Mouse (Mus musculus) MEL (cell line): ENCODE data around the gene Slc3a2. TPM values are rescaled to one million over a fixed set of nuclear protein-coding genes. Genes with fewer than 3 reads are reported as not detected.
A peak's percentile ranks its signal among the peaks of the same experiment; 100 is the strongest.
"Not testable (repeated sequence)": the region's sequence is repeated elsewhere in the genome, so short reads cannot be mapped to it uniquely, and the experiment has no call there.

Source experiments
- DNase-seq: peaks from one replicate; pipeline ENCODE4 v3.0.0; 2011; ENCODE audit warnings: low read depth, low spot score
- H3K27ac ChIP-seq: 2 replicates; pipeline ENCODE4 v1.5.1; 2012; ENCODE audit warnings: low read depth, mild to moderate bottlenecking, control low read depth, low read length, moderate library complexity; ENCODE audit not compliant: control insufficient read depth
- H3K27me3 ChIP-seq, 2 experiments: fragments of 150-350 bp in 1 of 2; sonication (generic) in 1 of 2; 2 replicates each; pipeline ENCODE4 v1.6.1; 2012; ENCODE audit warnings: low read length in 2 of 2, mild to moderate bottlenecking in 2 of 2, improper control_type of control experiment in 1 of 2, moderate library complexity in 1 of 2; ENCODE audit not compliant: insufficient read depth in 2 of 2, control insufficient read depth in 1 of 2
- H3K36me3 ChIP-seq, 2 experiments: 2 replicates each; pipeline ENCODE4 v1.6.1; 2012 to 2014; ENCODE audit warnings: low read length in 2 of 2, improper control_type of control experiment in 1 of 2, inconsistent platforms in 1 of 2, mild to moderate bottlenecking in 1 of 2; ENCODE audit not compliant: insufficient read depth in 2 of 2, control insufficient read depth in 1 of 2
- H3K4me1 ChIP-seq, 2 experiments: fragments of 150-350 bp in 1 of 2; sonication (generic) in 1 of 2; 2 replicates each; pipeline ENCODE4 v1.6.1; 2012; ENCODE audit warnings: low read length in 2 of 2, improper control_type of control experiment in 1 of 2, mild to moderate bottlenecking in 1 of 2; ENCODE audit not compliant: insufficient read depth in 2 of 2, control insufficient read depth in 1 of 2
- H3K4me3 ChIP-seq, 2 experiments: fragments of 150-350 bp in 1 of 2; sonication (generic) in 1 of 2; 2 replicates each; pipeline ENCODE4 v1.5.1; 2012; ENCODE audit warnings: low read depth in 2 of 2, low read length in 2 of 2, mild to moderate bottlenecking in 2 of 2, moderate library complexity in 2 of 2, control low read depth in 1 of 2, improper control_type of control experiment in 1 of 2; ENCODE audit not compliant: control insufficient read depth in 1 of 2, insufficient read depth in 1 of 2
- H3K79me2 ChIP-seq: 2 replicates; pipeline ENCODE4 v1.6.1; 2012; ENCODE audit warnings: mild to moderate bottlenecking, low read length, moderate library complexity; ENCODE audit not compliant: control insufficient read depth, poor library complexity, insufficient read depth
- H3K9ac ChIP-seq: 2 replicates; pipeline ENCODE4 v1.6.1; 2012; ENCODE audit warnings: low read depth, mild to moderate bottlenecking, control low read depth, low read length, moderate library complexity; ENCODE audit not compliant: control insufficient read depth, poor library complexity, severe bottlenecking
- H3K9me3 ChIP-seq: fragments of 150-350 bp; sonication (generic); replicated peaks from 2 replicates; pipeline ENCODE4 v1.6.1; 2012; ENCODE audit warnings: mild to moderate bottlenecking, low read length, improper control_type of control experiment, moderate library complexity; ENCODE audit not compliant: insufficient read depth
- BHLHE40 ChIP-seq: IDR thresholded peaks from 2 replicates; pipeline ENCODE4 v1.6.1; 2012; ENCODE audit warnings: low read depth, mild to moderate bottlenecking, inconsistent platforms, low read length, improper control_type of control experiment, borderline replicate concordance
- CHD1 ChIP-seq: IDR thresholded peaks from 2 replicates; pipeline ENCODE4 v1.6.1; 2012; ENCODE audit warnings: low read depth, mild to moderate bottlenecking, inconsistent platforms, low read length, improper control_type of control experiment
- CHD2 ChIP-seq: IDR thresholded peaks from 2 replicates; pipeline ENCODE4 v1.6.1; 2011; ENCODE audit warnings: low read length, improper control_type of control experiment
- CTCF ChIP-seq, 3 experiments: IDR thresholded peaks in 2 of 3; conservative IDR thresholded peaks in 1 of 3; 2 replicates each; pipeline ENCODE4 v1.5.1; 2011 to 2012; ENCODE audit warnings: low read length in 3 of 3, low read depth in 2 of 3, mild to moderate bottlenecking in 2 of 3, improper control_type of control experiment in 1 of 3, inconsistent platforms in 1 of 3, mixed read lengths in 1 of 3, moderate library complexity in 1 of 3; ENCODE audit not compliant: control insufficient read depth in 1 of 3, insufficient read depth in 1 of 3, poor library complexity in 1 of 3, severe bottlenecking in 1 of 3
- EP300 ChIP-seq, 2 experiments: IDR thresholded peaks; 2 replicates each; pipeline ENCODE4 v1.6.1; 2011; ENCODE audit warnings: improper control_type of control experiment in 2 of 2, low read length in 2 of 2, low read depth in 1 of 2, mild to moderate bottlenecking in 1 of 2
- GATA1 ChIP-seq: IDR thresholded peaks from 2 replicates; pipeline ENCODE4 v1.6.1; 2011; ENCODE audit warnings: low read depth, low read length, improper control_type of control experiment
- MAFK ChIP-seq: IDR thresholded peaks from 2 replicates; pipeline ENCODE4 v1.6.1; 2011; ENCODE audit warnings: low read depth, mild to moderate bottlenecking, low read length, improper control_type of control experiment, borderline replicate concordance
- MAX ChIP-seq: IDR thresholded peaks from 2 replicates; pipeline ENCODE4 v1.6.1; 2011; ENCODE audit warnings: low read length, improper control_type of control experiment
- MYC ChIP-seq: IDR thresholded peaks from 2 replicates; pipeline ENCODE4 v1.6.1; 2011; ENCODE audit warnings: low read depth, mild to moderate bottlenecking, low read length, improper control_type of control experiment, moderate library complexity
- NELFE ChIP-seq: IDR thresholded peaks from 2 replicates; pipeline ENCODE4 v1.6.1; 2011; ENCODE audit warnings: low read depth, low read length, improper control_type of control experiment
- POLR2AphosphoS2 ChIP-seq: IDR thresholded peaks from 2 replicates; pipeline ENCODE4 v1.6.1; 2011; ENCODE audit warnings: low read length, improper control_type of control experiment
- SIN3A ChIP-seq: IDR thresholded peaks from 2 replicates; pipeline ENCODE4 v1.6.1; 2012; ENCODE audit warnings: low read length, improper control_type of control experiment, inconsistent platforms
- SMC3 ChIP-seq: IDR thresholded peaks from 2 replicates; pipeline ENCODE4 v1.6.1; 2011; ENCODE audit warnings: low read depth, low read length, improper control_type of control experiment
- TAL1 ChIP-seq: IDR thresholded peaks from 2 replicates; pipeline ENCODE4 v1.6.1; 2012; ENCODE audit warnings: mild to moderate bottlenecking, inconsistent platforms, low read length, moderate library complexity, mixed read lengths
- TBP ChIP-seq: IDR thresholded peaks from 2 replicates; pipeline ENCODE4 v1.8.0; 2011; ENCODE audit warnings: low read depth, low read length, improper control_type of control experiment
- USF1 ChIP-seq: IDR thresholded peaks from 2 replicates; pipeline ENCODE4 v1.6.1; 2014; ENCODE audit warnings: low read depth, mild to moderate bottlenecking, inconsistent platforms, low read length, improper control_type of control experiment, moderate library complexity
- ZC3H11A ChIP-seq: IDR thresholded peaks from 2 replicates; pipeline ENCODE4 v1.6.1; 2012; ENCODE audit warnings: low read depth, mild to moderate bottlenecking, inconsistent platforms, low read length, improper control_type of control experiment
- ZNF384 ChIP-seq: IDR thresholded peaks from 2 replicates; pipeline ENCODE4 v1.6.1; 2012; ENCODE audit warnings: low read depth, mild to moderate bottlenecking, inconsistent platforms, low read length, improper control_type of control experiment
- polyA plus RNA-seq, 2 experiments: library from polyadenylated mRNA; stranded (reverse) in 1 of 2; unstranded in 1 of 2; fragments of >175 nt in 1 of 2; fragments of >200 nt in 1 of 2; gene quantifications; 2 replicates each; pipeline versions ENCODE4 v1.2.1 to v1.2.4; 2012; ENCODE audit warnings: low replicate concordance in 2 of 2, low read depth in 1 of 2; ENCODE audit not compliant: insufficient read length in 2 of 2, insufficient read depth in 1 of 2, missing spikeins in 1 of 2
- total RNA-seq: library from RNA; depleted of rRNA; stranded (reverse); fragments of 300-350 nt; gene quantifications from 2 replicates; pipeline ENCODE4 v1.2.3, GENCODE M21; 2012

The Slc3a2 gene
- total and polyA plus RNA-seq, 3 experiments = 164 to 670 (median 428) TPM

- TF ChIP-seq ZNF384 (no peak), SIN3A (no peak), BHLHE40 (no peak), TAL1 (no peak), MAFK (no peak), CHD1 (no peak), MAX (0 out of 2 replicates have a peak, but pooled peaks have one; percentile 27), POLR2AphosphoS2 (no peak), ZC3H11A (no peak), GATA1 (no peak), CHD2 (no peak), USF1 (peak; percentile 37; the same call in 1 of the 2 replicates)
Measured at GRCm38 (mm10) chr19:8722021-8722420, 1.1 kb downstream of the Slc3a2 start (continued).

GRCm38 (mm10) chr19:8721378-8721777, 1.8 kb downstream of the Slc3a2 start:
- TF ChIP-seq USF1 = no peak
- no peak for TF ChIP-seq MYC
- no peak for TF ChIP-seq EP300 (IDR thresholded peaks at IDR 0.05; ENCODE audit: low read depth in 1 of 2, low read length in 2 of 2)
- no peak for TF ChIP-seq TAL1
- no peak for TF ChIP-seq NELFE
- DNase-seq = no peak
- H3K79me2 ChIP-seq = peaks cover 36% of the 10 kb centered on the region
- H3K9ac ChIP-seq = peak overlapping the region; percentile 16
- no peak overlapping the region for H3K27ac ChIP-seq
- peaks cover 0 to 12% of the 10 kb centered on the region in 2 experiments; a peak in 1 of 4 replicates for H3K4me1 ChIP-seq
- 0 out of 4 replicates have a peak overlapping the region, but pooled peaks of 1 of the 2 experiments have one; percentile 60 for H3K4me3 ChIP-seq
- H3K36me3 ChIP-seq = peaks cover 18 to 22% of the 10 kb centered on the region in 2 experiments
- H3K9me3 ChIP-seq = no peaks in the 10 kb centered on the region
- H3K27me3 ChIP-seq = no peaks in the 10 kb centered on the region

- not testable (repeated sequence) for H3K4me3 ChIP-seq, H3K27ac ChIP-seq, H3K9me3 ChIP-seq, H3K27me3 ChIP-seq, H3K9ac ChIP-seq, DNase-seq
- TF ChIP-seq MYC = 0 out of 2 replicates have a peak, but pooled peaks have one; percentile 54
- TF ChIP-seq ZNF384 = 0 out of 2 replicates have a peak, but pooled peaks have one; percentile 24
- TF ChIP-seq TBP = 0 out of 2 replicates have a peak, but pooled peaks have one; percentile 50
- peak; percentile 39; the same call in 1 of the 2 replicates for TF ChIP-seq SMC3
- TF ChIP-seq CTCF (IDR thresholded peaks at IDR 0.05 in 2 of 3, conservative IDR thresholded peaks at IDR 0.05 in 1 of 3; ENCODE audit: control insufficient read depth in 1 of 3, insufficient read depth in 1 of 3, low read depth in 2 of 3, low read length in 3 of 3, poor library complexity in 1 of 3, severe bottlenecking in 1 of 3) = peak; percentile 23 to 57 (median 42); a peak in 5 of 6 replicates
- H3K36me3 ChIP-seq = peaks cover under 1 to 16% of the 10 kb centered on the region in 2 experiments; a peak in 3 of 4 replicates
- H3K79me2 ChIP-seq = peaks cover 18% of the 10 kb centered on the region
- peaks cover 3 to 28% of the 10 kb centered on the region in 2 experiments; a peak in 3 of 4 replicates for H3K4me1 ChIP-seq
Measured at GRCm38 (mm10) chr19:8719037-8719436, 4.1 kb downstream of the Slc3a2 start.
